Mouse (Mus musculus) forebrain, embryonic 12.5 days (tissue): ENCODE results near the gene Morn4. TPM values are rescaled to one million over a fixed set of nuclear protein-coding genes. Genes with fewer than 3 reads are reported as not detected.
"Not testable (repeated sequence)": the region's sequence is repeated elsewhere in the genome, so short reads cannot be mapped to it uniquely, and the experiment has no call there.

Experiments
- ATAC-seq: fragments of 200-750 bp; cut with Nextera tagmentation; 2 replicates; pipeline ENCODE4 v1.8.0; 2017; ENCODE audit warnings: moderate TSS enrichment; ENCODE audit not compliant: low FRiP score
- H3K27ac ChIP-seq: fragments of 300-500 bp; sonication (generic); 2 replicates; pipeline ENCODE4 v1.5.1; 2016; ENCODE audit warnings: mild to moderate bottlenecking
- H3K27me3 ChIP-seq: fragments of 300-500 bp; sonication (generic); 2 replicates; pipeline ENCODE4 v1.6.1; 2016; ENCODE audit warnings: mild to moderate bottlenecking
- H3K36me3 ChIP-seq: fragments of 300-500 bp; sonication (generic); replicated peaks from 2 replicates; pipeline ENCODE4 v1.6.1; 2016; ENCODE audit warnings: mild to moderate bottlenecking
- H3K4me1 ChIP-seq: fragments of 300-500 bp; sonication (generic); 2 replicates; pipeline ENCODE4 v1.6.1; 2016
- H3K4me2 ChIP-seq: fragments of 300-500 bp; sonication (generic); 2 replicates; pipeline ENCODE4 v1.6.1; 2016; ENCODE audit warnings: mild to moderate bottlenecking, moderate library complexity
- H3K4me3 ChIP-seq: fragments of 300-500 bp; sonication (generic); replicated peaks from 2 replicates; pipeline ENCODE4 v1.5.1; 2016; ENCODE audit warnings: mild to moderate bottlenecking
- H3K9ac ChIP-seq: fragments of 300-500 bp; sonication (generic); 2 replicates; pipeline ENCODE4 v1.6.1; 2016; ENCODE audit warnings: mild to moderate bottlenecking
- H3K9me3 ChIP-seq: fragments of 300-500 bp; sonication (generic); 2 replicates; pipeline ENCODE4 v1.6.1; 2016
- WGBS: fragments of 180-500 bp; shearing (Covaris S2); methylation state at CpG from one replicate; pipeline ENCODE4 v1.1.7; 2016; 5-methylcytosine and 5-hydroxymethylcytosine counted together
- polyA plus RNA-seq: library from polyadenylated mRNA; unstranded; fragments of >200 nt; fragmentation: Nextera tagmentation; extraction: Ambion mirVana; gene quantifications from 2 replicates; pipeline ENCODE4 v1.2.1, GENCODE M21; 2016

The Morn4 gene
- polyA plus RNA-seq, 1 experiment from 2014 or later: 73.4 TPM

DNA sequence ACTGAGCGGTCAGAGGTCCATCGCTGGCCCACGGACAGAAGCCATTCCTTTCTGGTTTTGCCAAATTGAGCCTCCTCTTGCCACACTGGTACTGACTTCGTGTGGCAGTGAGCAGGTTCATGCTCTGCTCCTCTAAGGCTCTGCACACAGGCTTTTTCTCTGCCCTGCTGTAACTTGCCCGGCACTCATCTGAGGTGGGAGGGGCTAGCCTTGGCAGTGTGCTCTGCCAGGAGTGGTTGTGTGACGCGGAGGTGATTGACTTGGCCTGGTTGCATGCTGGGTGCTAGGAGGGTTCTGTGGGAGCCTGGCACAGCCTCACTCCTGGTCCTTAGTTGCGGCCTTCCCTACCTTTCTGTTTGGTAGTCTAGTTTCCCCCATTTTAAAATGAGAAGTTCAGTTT, 34.3 kb upstream of the Morn4 start:
- Histone ChIP-seq H3K27me3 (no peaks in the 10 kb centered on the region), H3K27ac (no peak overlapping the region), H3K36me3 (peaks cover 76% of the 10 kb centered on the region), H3K4me2 (no peak overlapping the region), H3K9ac (no peak overlapping the region), H3K9me3 (no peaks in the 10 kb centered on the region), H3K4me1 (no peaks in the 10 kb centered on the region), H3K4me3 (no peak overlapping the region)
- ATAC-seq: no peak
- 93% methylated on average over 8 of the region's 8 CpGs for WGBS

DNA sequence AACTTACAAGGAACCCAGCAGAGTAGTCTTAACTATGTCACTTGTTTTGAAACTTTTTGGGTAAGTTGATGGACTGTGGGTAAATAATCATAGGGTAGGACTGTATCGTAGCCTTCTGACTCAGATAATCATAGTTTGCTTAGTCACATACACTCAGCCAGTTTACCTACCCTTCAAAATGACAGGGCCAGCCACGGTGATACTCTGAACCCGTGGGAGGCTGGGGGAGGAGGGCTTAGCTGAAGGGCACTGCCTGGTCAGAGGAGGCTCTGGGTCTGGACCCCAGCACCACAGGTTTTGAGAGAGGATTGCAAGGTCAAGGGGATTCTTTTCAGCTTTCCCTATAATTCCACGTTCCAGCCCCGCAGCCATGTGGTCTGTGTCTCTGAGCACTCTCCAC, 32.4 kb upstream of the Morn4 start:
- no peak overlapping the region for H3K27ac ChIP-seq
- ATAC-seq: no peak
- H3K4me3 ChIP-seq: no peak overlapping the region
- H3K27me3 ChIP-seq: no peaks in the 10 kb centered on the region
- 86% methylated on average over 5 of the region's 5 CpGs for WGBS
- no peaks in the 10 kb centered on the region for H3K4me1 ChIP-seq
- no peak overlapping the region for H3K9ac ChIP-seq
- H3K9me3 ChIP-seq: no peaks in the 10 kb centered on the region
- H3K36me3 ChIP-seq: peaks cover 79% of the 10 kb centered on the region
- no peak overlapping the region for H3K4me2 ChIP-seq

DNA sequence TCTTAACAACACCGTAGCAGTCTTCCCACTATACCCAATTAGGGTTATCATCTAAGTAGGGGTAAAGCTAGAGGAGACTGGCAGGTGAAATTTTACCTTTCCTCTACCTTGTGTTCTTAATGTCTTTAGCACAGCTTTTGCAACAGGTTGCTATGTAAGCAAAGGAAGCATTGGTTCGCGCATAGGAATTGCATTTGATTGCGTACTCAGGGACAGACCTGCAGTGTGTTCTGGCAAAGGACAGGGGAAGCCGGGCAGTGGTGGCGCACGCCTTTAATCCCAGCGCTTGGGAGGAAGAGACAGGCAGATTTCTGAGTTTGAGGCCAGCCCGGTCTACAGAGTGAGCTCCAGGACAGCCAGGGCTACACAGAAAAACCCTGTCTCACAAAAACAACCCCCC, 32.0 kb upstream of the Morn4 start:
- Histone ChIP-seq H3K4me1 (no peaks in the 10 kb centered on the region), H3K4me3 (no peak overlapping the region), H3K4me2 (no peak overlapping the region), H3K36me3 (peaks cover 78% of the 10 kb centered on the region), H3K27ac (no peak overlapping the region), H3K9ac (no peak overlapping the region), H3K27me3 (no peaks in the 10 kb centered on the region), H3K9me3 (no peaks in the 10 kb centered on the region)
- 95% methylated on average over 9 of the region's 9 CpGs for WGBS
- ATAC-seq: no peak

DNA sequence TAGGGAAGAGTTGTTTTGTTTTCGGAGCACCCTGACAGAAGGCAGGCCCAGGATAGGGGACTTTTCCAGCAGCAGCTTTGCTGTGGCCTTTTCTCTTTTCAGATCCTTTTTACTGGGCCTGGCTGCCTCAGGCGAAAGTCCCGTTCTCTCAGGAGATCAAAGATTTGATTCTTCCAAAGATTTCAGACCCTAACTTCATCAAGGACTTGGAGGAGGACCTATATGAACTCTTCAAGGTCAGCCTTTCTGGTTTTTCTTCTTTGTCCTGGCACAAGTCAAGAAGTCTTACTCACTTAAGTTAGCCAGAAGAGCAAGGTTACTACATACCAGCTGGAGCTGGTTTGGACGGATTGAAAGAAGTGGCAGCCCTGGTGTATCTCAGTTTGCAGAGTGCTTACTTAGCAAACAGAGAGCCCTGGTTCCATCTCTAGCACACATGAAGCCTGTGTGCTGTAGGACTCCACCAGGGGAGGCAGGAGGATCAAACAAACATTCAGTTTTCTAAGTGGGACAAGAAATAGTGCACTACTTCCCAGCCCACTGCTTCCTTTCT, 29.7 kb upstream of the Morn4 start:
- 87% methylated on average over 4 of the region's 4 CpGs for WGBS
- Histone ChIP-seq H3K4me3 (no peak overlapping the region), H3K27ac (no peak overlapping the region), H3K4me2 (no peak overlapping the region), H3K9ac (no peak overlapping the region), H3K36me3 (peaks cover 67% of the 10 kb centered on the region), H3K9me3 (no peaks in the 10 kb centered on the region), H3K4me1 (no peaks in the 10 kb centered on the region), H3K27me3 (no peaks in the 10 kb centered on the region)
- no peak for ATAC-seq

DNA sequence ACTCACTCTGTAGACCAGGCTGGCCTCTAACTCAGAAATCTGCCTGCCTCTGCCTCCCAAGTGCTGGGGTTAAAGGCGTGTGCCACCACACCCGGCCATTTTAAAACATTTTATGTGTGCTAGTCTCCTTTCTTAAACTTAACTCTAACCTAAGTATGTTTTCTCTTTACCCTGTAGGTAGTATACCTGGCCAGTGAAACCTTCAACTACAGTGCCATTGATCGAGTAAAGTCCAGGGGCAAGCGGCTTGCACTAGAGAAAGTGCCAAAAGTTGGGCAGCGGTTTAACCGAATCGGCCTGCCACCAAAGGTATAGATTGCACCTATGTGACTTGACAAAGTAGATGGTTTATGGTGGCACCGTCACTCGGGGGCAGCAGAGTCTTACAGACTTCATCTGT, 18.5 kb upstream of the Morn4 start:
- no peaks in the 10 kb centered on the region for H3K9me3 ChIP-seq
- no peak for ATAC-seq
- H3K27me3 ChIP-seq: no peaks in the 10 kb centered on the region
- no peak overlapping the region for H3K4me2 ChIP-seq
- H3K4me1 ChIP-seq: no peaks in the 10 kb centered on the region
- H3K4me3 ChIP-seq: no peak overlapping the region
- H3K27ac ChIP-seq: no peak overlapping the region
- H3K36me3 ChIP-seq: peaks cover 41% of the 10 kb centered on the region
- 97% methylated on average over 9 of the region's 9 CpGs for WGBS
- no peak overlapping the region for H3K9ac ChIP-seq

DNA sequence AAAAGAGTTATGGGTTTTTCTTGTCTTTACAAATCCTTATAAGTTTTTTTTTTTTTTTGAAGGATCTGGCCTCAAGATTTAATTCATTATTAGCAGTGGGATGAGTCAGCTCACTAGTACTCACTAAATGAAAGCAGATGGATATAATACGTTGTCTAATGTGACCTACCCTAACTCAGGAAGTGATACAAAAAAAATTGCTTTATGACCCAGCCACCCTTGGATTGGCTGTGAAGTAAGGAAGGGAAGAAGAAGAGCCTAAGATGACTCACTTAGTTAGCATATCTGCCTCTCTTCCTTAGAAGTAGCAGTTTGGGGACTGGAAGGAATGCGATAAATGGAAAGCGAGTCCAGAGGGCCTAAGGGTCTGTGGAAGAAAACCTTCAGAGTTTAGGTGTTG, 13.2 kb upstream of the Morn4 start:
- H3K36me3 ChIP-seq: peaks cover 33% of the 10 kb centered on the region
- no peak overlapping the region for H3K9ac ChIP-seq
- H3K4me1 ChIP-seq: no peaks in the 10 kb centered on the region
- no peak overlapping the region for H3K27ac ChIP-seq
- H3K9me3 ChIP-seq: no peaks in the 10 kb centered on the region
- ATAC-seq: no peak
- H3K27me3 ChIP-seq: no peaks in the 10 kb centered on the region
- H3K4me3 ChIP-seq: no peak overlapping the region
- H3K4me2 ChIP-seq: no peak overlapping the region
- 93% methylated on average over 3 of the region's 3 CpGs for WGBS

DNA sequence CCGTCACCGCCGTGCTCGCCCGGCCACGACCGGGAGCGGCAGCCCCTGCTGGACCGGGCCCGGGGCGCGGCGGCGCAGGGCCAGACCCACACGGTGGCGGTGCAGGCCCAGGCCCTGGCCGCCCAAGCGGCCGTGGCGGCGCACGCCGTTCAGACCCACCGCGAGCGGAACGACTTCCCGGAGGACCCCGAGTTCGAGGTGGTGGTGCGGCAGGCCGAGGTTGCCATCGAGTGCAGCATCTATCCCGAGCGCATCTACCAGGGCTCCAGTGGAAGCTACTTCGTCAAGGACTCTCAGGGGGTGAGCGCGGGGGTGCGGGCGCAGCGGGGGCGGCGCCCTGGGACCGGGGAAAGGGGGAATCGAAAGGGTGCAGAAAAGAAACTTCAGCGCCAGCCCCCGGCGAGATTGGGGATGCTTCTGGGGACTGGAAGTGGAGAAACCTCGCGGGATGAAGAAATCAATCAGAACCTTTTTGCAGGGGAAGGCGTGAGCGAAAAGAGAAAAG, 4.5 kb upstream of the Morn4 start:
- Histone ChIP-seq H3K4me3 (peak overlapping the region; percentile 80), H3K27me3 (no peaks in the 10 kb centered on the region), H3K4me1 (peaks cover 28% of the 10 kb centered on the region), H3K4me2 (peak overlapping the region; percentile 90), H3K9me3 (no peaks in the 10 kb centered on the region), H3K27ac (peak overlapping the region; percentile 89), H3K36me3 (peaks cover 14% of the 10 kb centered on the region; the same call in 1 of the 2 replicates), H3K9ac (peak overlapping the region; percentile 85)
- peak; percentile 69 for ATAC-seq
- under 1% methylated on average over 52 of the region's 52 CpGs for WGBS

DNA sequence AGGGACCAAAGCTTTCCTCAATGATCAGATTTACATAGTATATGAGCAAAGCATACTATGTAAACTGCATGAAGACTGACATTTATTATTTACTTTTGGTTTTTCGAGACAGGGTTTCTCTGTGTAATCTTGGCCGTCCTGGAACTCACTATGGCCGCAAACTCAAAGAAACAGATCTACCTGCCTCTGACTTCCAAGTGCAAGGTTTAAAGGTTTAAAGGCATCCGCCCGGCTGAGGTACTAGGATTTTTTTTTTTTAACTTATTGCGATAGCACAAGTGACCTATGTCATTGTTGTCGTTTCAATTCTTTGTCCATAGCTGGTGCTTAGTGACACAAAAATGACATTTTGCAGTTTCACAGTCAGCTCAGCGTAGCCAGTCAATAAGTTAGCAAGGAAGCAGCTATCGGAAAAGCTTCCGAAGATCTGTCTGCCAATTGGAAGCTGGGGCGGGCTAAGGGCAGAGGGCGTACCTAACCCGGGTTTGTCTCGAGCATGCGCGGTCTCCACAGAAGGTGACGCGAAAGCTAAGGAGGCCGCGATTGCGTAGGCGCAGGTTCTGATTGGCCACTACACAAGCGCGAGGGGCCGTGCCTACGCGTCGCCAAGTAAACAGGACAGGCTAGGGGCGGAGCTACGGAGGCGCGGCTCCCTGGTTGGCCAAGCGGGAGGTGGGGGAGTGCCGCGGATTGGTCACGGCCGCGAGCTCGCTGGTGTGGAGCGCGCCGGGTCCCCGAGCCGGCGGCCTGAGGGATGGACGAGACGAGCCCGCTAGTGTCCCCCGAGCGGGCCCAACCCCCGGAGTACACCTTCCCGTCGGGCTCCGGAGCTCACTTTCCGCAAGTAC, 3.8 kb upstream of the Morn4 start, which contains the start of gene Pi4k2a:
Gene Pi4k2a (plus strand): TSS at position 723 of the 848 bp plus-strand sequence.
- H3K4me3 ChIP-seq: peak within 1 kb of the TSS; percentile 80
- peak within 1 kb of the TSS; percentile 89 for H3K27ac ChIP-seq
- WGBS: under 1% methylated on average over 55 of the region's 55 CpGs
- no peaks in the 10 kb centered on the region for H3K27me3 ChIP-seq
- ATAC-seq: peak; percentile 98
- peaks cover 14% of the 10 kb centered on the region; the same call in 1 of the 2 replicates for H3K36me3 ChIP-seq
- no peaks in the 10 kb centered on the region for H3K9me3 ChIP-seq
- H3K4me2 ChIP-seq: peak within 1 kb of the TSS; percentile 90
- H3K4me1 ChIP-seq: peaks cover 32% of the 10 kb centered on the region
- peak within 1 kb of the TSS; percentile 85 for H3K9ac ChIP-seq

DNA sequence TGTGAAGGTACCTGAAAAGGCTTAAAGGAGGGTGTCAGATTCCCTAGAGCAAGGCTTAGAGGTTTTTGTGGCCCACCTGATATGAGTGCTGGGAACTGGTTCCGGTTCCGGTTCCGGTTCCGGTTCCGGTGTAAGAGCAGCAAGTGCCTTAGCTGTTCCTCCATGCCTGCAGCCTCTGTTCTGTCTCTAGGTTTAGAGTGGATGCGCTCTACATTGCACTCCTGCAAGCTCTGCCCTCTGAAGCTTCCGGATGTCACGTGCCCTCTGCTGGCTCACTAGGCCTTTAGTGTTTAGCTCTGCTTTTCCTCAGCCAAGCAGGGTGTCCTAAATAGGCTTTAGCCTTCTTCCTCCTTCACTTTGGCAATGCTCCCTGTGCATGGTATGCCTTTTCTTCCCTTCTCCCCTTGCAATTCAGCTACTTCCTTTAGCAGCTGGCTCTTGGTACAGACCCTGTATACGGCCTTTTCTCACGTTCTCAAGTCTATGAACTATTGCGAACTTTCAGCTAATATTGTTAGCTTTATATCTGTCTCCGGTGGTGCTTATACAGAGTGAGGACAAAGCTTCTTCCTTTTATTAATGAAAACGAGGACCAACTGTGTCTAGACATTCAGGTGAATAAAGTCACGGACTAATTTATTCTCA, 3.1 kb upstream of the Morn4 start:
- no peak for ATAC-seq
- Histone ChIP-seq H3K27ac (peak overlapping the region; percentile 78), H3K4me1 (peaks cover 32% of the 10 kb centered on the region), H3K4me3 (peak overlapping the region; percentile 80), H3K27me3 (no peaks in the 10 kb centered on the region), H3K4me2 (peak overlapping the region; percentile 90), H3K9me3 (no peaks in the 10 kb centered on the region), H3K36me3 (peaks cover 8% of the 10 kb centered on the region; the same call in 1 of the 2 replicates), H3K9ac (no peak overlapping the region)
- 25% methylated on average over 14 of the region's 14 CpGs for WGBS

DNA sequence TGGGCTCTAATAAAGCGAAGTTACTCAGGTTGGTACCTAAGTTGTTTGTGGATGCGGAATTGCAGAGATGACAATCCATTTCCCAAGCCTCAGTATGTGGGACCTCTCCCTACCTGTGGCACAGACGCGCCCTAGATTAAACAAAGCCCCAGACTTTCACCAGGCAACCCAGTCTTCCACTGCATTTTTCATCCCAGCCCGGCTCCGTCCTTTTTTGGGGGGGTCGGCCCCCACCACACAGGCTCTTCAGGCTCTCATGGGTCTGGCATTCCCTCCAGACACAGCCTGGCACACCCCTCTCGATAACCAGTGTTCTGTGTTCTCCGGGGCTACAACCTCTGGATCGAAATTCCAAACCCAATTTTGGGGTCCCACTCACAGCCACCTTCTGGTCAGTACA, 467 bp downstream of the Morn4 start:
- no peaks in the 10 kb centered on the region for H3K27me3 ChIP-seq
- peak; percentile 1; the same call in 1 of the 2 replicates for ATAC-seq
- H3K4me1 ChIP-seq: peaks cover 19% of the 10 kb centered on the region
- H3K4me2 ChIP-seq: peak overlapping the region; percentile 88
- peak overlapping the region; percentile 73 for H3K9ac ChIP-seq
- H3K4me3 ChIP-seq: peak overlapping the region; percentile 82
- no peaks in the 10 kb centered on the region for H3K36me3 ChIP-seq
- WGBS: 10% methylated on average over 10 of the region's 10 CpGs
- no peaks in the 10 kb centered on the region for H3K9me3 ChIP-seq
- peak overlapping the region; percentile 79 for H3K27ac ChIP-seq

DNA sequence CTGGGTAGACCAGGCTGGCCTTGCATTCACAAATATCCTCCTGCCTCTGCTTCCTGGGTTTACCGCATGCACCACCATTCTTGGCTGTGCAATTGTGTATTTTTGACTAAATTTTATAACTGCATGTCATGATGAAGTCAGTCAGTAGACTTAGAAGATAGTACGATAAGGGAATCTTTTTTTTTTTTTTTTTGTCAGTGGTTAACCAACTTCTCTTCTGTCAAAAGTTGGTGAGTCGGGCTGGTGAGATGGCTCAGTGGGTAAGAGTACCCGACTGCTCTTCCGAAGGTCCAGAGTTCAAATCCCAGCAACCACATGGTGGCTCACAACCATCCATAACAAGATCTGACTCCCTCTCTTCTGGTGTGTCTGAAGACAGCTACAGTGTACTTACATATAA, 4.5 kb downstream of the Morn4 start:
- not testable (repeated sequence) for H3K9ac ChIP-seq, H3K9me3 ChIP-seq, H3K4me2 ChIP-seq, H3K36me3 ChIP-seq, ATAC-seq, H3K27ac ChIP-seq, H3K27me3 ChIP-seq, H3K4me1 ChIP-seq, H3K4me3 ChIP-seq
- WGBS: 93% methylated on average over 5 of the region's 5 CpGs

DNA sequence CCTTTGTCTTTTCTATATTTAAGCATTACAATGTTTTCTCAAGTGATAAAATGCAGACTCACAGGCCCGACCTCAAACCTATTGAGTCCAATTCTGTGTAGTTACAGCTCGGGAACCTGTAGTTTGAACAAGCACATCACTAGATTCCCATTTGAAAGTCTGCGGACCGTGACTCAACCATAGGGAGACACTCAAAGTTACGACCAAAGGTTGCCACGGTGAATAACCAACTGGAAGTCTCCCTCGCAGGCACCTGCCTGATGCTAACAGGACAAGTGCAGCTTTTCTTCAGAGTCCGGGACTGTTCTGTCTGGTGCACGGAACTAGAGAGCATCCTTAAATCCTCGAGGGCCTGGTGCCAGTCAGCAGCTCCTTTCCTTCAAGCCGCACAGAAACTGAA, 5.7 kb downstream of the Morn4 start:
- Histone ChIP-seq H3K4me1 (peaks cover 2% of the 10 kb centered on the region; the same call in 1 of the 2 replicates), H3K27ac (no peak overlapping the region), H3K9ac (no peak overlapping the region), H3K27me3 (no peaks in the 10 kb centered on the region), H3K4me2 (no peak overlapping the region), H3K4me3 (no peak overlapping the region), H3K9me3 (no peaks in the 10 kb centered on the region), H3K36me3 (peaks cover 21% of the 10 kb centered on the region)
- no peak for ATAC-seq
- WGBS: 89% methylated on average over 11 of the region's 11 CpGs
